Mouse (Mus musculus) megakaryocyte, embryonic 14.5 days (primary cell): Measurements from ENCODE around the gene Tmem269.

Experiments used
- FLI1 ChIP-seq: IDR thresholded peaks from 2 replicates; pipeline ENCODE4 v1.6.1; 2012; ENCODE audit warnings: low read length, inconsistent platforms, mixed read lengths
- GATA1 ChIP-seq: IDR thresholded peaks from 3 replicates; pipeline ENCODE4 v1.6.1; 2012; ENCODE audit warnings: mixed read lengths, low read length, inconsistent platforms, borderline replicate concordance

- TF ChIP-seq GATA1 (no peak), FLI1 (no peak)
Measured at GRCm38 (mm10) chr4:119172919-119173650, 44.9 kb downstream of the Tmem269 start.
